Mouse (Mus musculus): ENCODE results near the gene Bcl10.

Bcl10 gene

GRCm38 (mm10) chr3:145916374-145916773 is 6.2 kb upstream of the Bcl10 start:
- no peak for DNase-seq

- no peak for DNase-seq
Measured at GRCm38 (mm10) chr3:145916826-145917225, 5.8 kb upstream of the Bcl10 start.

- DNase-seq: no peak
Measured at GRCm38 (mm10) chr3:145922971-145923370, 367 bp downstream of the Bcl10 start.

- peak; percentile 100 for DNase-seq
Measured at GRCm38 (mm10) chr3:145923874-145924577, 1.4 kb downstream of the Bcl10 start.

GRCm38 (mm10) chr3:145924649-145925337 is 2.2 kb downstream of the Bcl10 start:
- DNase-seq: peak; percentile 69

- no peak for DNase-seq
Measured at GRCm38 (mm10) chr3:145925506-145925905, 2.9 kb downstream of the Bcl10 start.

GRCm38 (mm10) chr3:145929525-145930400 is 7.2 kb downstream of the Bcl10 start:
- DNase-seq: no peak

- no peak for DNase-seq
Measured at GRCm38 (mm10) chr3:145933845-145934244, 11.2 kb downstream of the Bcl10 start.

- peak; percentile 94 for DNase-seq
Measured at GRCm38 (mm10) chr3:145937505-145938404, 15.2 kb downstream of the Bcl10 start, which contains the start of gene 2410004B18Rik. Gene 2410004B18Rik (plus strand): TSS chr3:145938014.

- no peak for DNase-seq
Measured at GRCm38 (mm10) chr3:145938405-145939349, 16.1 kb downstream of the Bcl10 start.

- no peak for DNase-seq
Measured at GRCm38 (mm10) chr3:145939402-145939801, 16.8 kb downstream of the Bcl10 start.

GRCm38 (mm10) chr3:145939971-145940370 is 17.4 kb downstream of the Bcl10 start:
- no peak for DNase-seq

GRCm38 (mm10) chr3:145941971-145942370 is 19.4 kb downstream of the Bcl10 start:
- DNase-seq: peak; percentile 91

- no peak for DNase-seq
Measured at GRCm38 (mm10) chr3:145944348-145944747, 21.7 kb downstream of the Bcl10 start.

- DNase-seq: no peak
Measured at GRCm38 (mm10) chr3:145945904-145946303, 23.3 kb downstream of the Bcl10 start.

GRCm38 (mm10) chr3:145946654-145947053 is 24.1 kb downstream of the Bcl10 start:
- DNase-seq: peak; percentile 42

- DNase-seq: no peak
Measured at GRCm38 (mm10) chr3:145947539-145948204, 25.1 kb downstream of the Bcl10 start.

GRCm38 (mm10) chr3:145950034-145950814 is 27.6 kb downstream of the Bcl10 start:
- peak; percentile 77 for DNase-seq

- DNase-seq: no peak
Measured at GRCm38 (mm10) chr3:145950815-145951130, 28.2 kb downstream of the Bcl10 start.

Measured in lung, postnatal 36 days (tissue).